Mouse (Mus musculus) ovary, adult 2 months (tissue): ENCODE measurements around the gene Capn9. TPM values are rescaled to one million over a fixed set of nuclear protein-coding genes. Genes with fewer than 3 reads are reported as not detected.

Experiments
- polyA plus RNA-seq: library from polyadenylated mRNA; depleted of rRNA; stranded (reverse); fragments of >200 nt; gene quantifications from 2 replicates; pipeline ENCODE4 v1.2.3, GENCODE M21; 2012; rRNA removed

Capn9 gene
- polyA plus RNA-seq = 0.07 and 0.18 TPM in 2 replicates

GRCm38 (mm10) chr8:124575811-124576210 lies at the start of gene Capn9:
TSS of gene Capn9 (plus strand) at chr8:124576111.

DNA sequence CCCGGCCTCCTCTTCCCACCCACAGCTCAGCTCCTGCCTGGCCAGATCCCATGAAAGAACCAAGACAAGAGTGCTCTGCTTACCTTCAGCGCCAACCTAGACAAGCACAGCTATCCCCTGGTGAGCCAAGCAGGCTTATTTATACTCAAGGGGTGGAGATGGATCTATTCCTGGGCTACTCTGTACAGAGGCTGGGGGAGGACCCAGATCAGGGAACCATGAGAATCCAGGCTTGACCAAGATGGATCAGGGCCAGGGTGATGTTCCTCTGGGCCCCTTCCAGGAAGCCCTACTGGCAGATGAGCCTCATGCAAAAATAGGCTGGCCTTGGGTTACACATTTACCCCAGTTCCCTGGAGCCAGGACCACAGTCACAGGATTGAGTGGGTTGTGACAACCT lies 6.3 kb upstream of the Capn9 start, which contains the start of gene Agt:
Gene Agt (minus strand): TSS at position 114 of the 400 bp plus-strand sequence.

GRCm38 (mm10) chr8:124663112-124663873 lies 87.4 kb downstream of the Capn9 start, which contains the start of gene 2310022B05Rik:
TSS of gene 2310022B05Rik (minus strand) at chr8:124663369.

Other genes starting within 250 kb of the Capn9 start
- gene Pgbd5, start 136.5 kb upstream of the Capn9 start, polyA plus RNA-seq = 29.5 and 52.0 TPM in 2 replicates
- 27.5 and 28.2 TPM in 2 replicates for gene Cog2, start 55.3 kb upstream of the Capn9 start, polyA plus RNA-seq
- gene Agt, start 6.4 kb upstream of the Capn9 start, polyA plus RNA-seq = 163 and 220 TPM in 2 replicates
- 69.5 and 83.6 TPM in 2 replicates for gene 2310022B05Rik, start 87.3 kb downstream of the Capn9 start, polyA plus RNA-seq
- gene Ttc13, start 145.9 kb downstream of the Capn9 start, polyA plus RNA-seq = 25.6 and 26.2 TPM in 2 replicates
- 27.6 and 32.5 TPM in 2 replicates for gene Arv1, start 146.0 kb downstream of the Capn9 start, polyA plus RNA-seq
- 0.53 and 0.94 TPM in 2 replicates for gene Fam89a, start 175.7 kb downstream of the Capn9 start, polyA plus RNA-seq
- 0.10 and 0.12 TPM in 2 replicates for gene Trim67, start 217.0 kb downstream of the Capn9 start, polyA plus RNA-seq